Mouse (Mus musculus) C2C12 (cell line): ENCODE measurements around the gene Mrps25. TPM values are rescaled to one million over a fixed set of nuclear protein-coding genes. Genes with fewer than 3 reads are reported as not detected.

Experiments used
- H3K27me3 ChIP-seq: one replicate; pipeline ENCODE4 v1.6.1; 2011; ENCODE audit not compliant: control insufficient read depth, insufficient read depth, insufficient read length
- H3K36me3 ChIP-seq: one replicate; pipeline ENCODE4 v1.6.1; 2011; ENCODE audit not compliant: control insufficient read depth, insufficient read depth
- H3K4me3 ChIP-seq: one replicate; pipeline ENCODE4 v1.5.1; 2011; ENCODE audit warnings: mild to moderate bottlenecking, control low read depth; ENCODE audit not compliant: poor library complexity, insufficient read depth, severe bottlenecking
- H3K79me2 ChIP-seq: one replicate; pipeline ENCODE4 v1.6.1; 2011; ENCODE audit not compliant: control insufficient read depth, insufficient read depth
- H3K79me3 ChIP-seq: one replicate; pipeline ENCODE4 v1.6.1; 2011; ENCODE audit warnings: low read depth, control low read depth
- H3ac ChIP-seq: one replicate; pipeline ENCODE3; 2011; ENCODE audit warnings: low read depth; ENCODE audit not compliant: control insufficient read depth, insufficient read length
- CEBPB ChIP-seq: IDR thresholded peaks from one replicate; pipeline ENCODE4 v1.6.1; 2011; ENCODE audit warnings: low read depth, mild to moderate bottlenecking, control low read depth, moderate library complexity
- CTCF ChIP-seq: IDR thresholded peaks from one replicate; pipeline ENCODE4 v1.5.1; 2011; ENCODE audit not compliant: control insufficient read depth, insufficient read depth, insufficient read length
- FOSL1 ChIP-seq: IDR thresholded peaks from one replicate; pipeline ENCODE4 v1.8.0; 2011; ENCODE audit warnings: mild to moderate bottlenecking, low read length; ENCODE audit not compliant: poor library complexity, insufficient read depth, severe bottlenecking
- MAX ChIP-seq: IDR thresholded peaks from one replicate; pipeline ENCODE4 v1.6.1; 2011; ENCODE audit warnings: mild to moderate bottlenecking, control low read depth
- MYOD1 ChIP-seq: IDR thresholded peaks from one replicate; pipeline ENCODE4 v1.6.1; 2011; ENCODE audit warnings: low read depth; ENCODE audit not compliant: control insufficient read depth, insufficient read length
- MYOG ChIP-seq: IDR thresholded peaks from one replicate; pipeline ENCODE4 v1.6.1; 2011; ENCODE audit not compliant: control insufficient read depth, insufficient read length; ENCODE audit errors: extremely low read depth
- USF1 ChIP-seq: IDR thresholded peaks from one replicate; pipeline ENCODE4 v1.6.1; 2011; ENCODE audit warnings: low read depth, mild to moderate bottlenecking, control low read depth, moderate library complexity
- polyA plus RNA-seq: library from polyadenylated mRNA; unstranded; fragments of >200 nt; fragmentation: generic; extraction: Trizol; gene quantifications from one replicate; pipeline ENCODE4 v1.2.1, GENCODE M21; 2012; ENCODE audit warnings: missing spikeins

Gene Mrps25
- polyA plus RNA-seq, 1 experiment: 79.4 TPM

DNA sequence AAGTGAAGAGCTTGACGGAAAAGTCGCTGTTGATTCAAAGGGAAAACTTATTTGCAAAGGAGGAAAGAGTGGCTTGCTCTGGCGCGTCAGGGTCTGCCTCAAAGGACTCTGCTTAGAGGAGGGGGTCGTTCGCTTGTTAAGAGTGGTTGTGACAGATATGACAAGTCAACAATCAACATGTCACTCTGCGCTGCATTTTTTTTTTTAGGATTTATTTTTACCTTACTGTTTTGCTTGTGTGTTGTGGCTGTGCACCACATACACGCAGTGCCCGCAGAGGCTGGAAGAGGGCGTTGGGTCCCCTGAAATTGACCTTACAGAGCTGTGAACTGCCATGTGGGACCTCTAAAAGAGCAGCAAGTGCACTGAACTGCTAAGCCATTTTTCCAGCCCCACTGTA, 345 bp upstream of the Mrps25 start:
- H3K4me3 ChIP-seq: peak overlapping the region; percentile 85
- peaks cover 31% of the 10 kb centered on the region for H3K79me3 ChIP-seq
- no peaks in the 10 kb centered on the region for H3K27me3 ChIP-seq
- H3K79me2 ChIP-seq: peaks cover 42% of the 10 kb centered on the region
- no peak overlapping the region for H3ac ChIP-seq
- peaks cover 38% of the 10 kb centered on the region for H3K36me3 ChIP-seq
- TF ChIP-seq CTCF (no peak), CEBPB (no peak), MAX (no peak), MYOD1 (no peak), FOSL1 (no peak), USF1 (no peak), MYOG (no peak)

DNA sequence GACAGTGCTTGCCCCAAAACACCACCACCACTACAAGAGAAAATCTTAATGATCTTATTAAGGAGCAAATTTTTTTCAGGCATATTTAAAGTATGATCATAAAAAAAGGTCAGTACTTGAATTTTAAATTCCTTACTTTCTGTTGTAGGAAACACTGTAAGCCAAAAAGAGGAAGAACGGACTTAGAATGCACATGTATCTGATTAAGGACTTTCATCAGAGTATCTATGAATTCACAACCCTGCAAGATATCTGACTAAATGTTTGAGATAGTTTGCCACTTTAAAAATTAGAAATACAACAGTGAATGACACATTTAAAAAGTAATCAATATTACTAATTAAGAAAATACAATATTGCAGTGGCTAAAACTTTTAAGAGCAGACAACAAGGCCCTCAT, 7.4 kb downstream of the Mrps25 start:
- TF ChIP-seq FOSL1: no peak
- TF ChIP-seq CEBPB: no peak
- TF ChIP-seq MYOG: no peak
- TF ChIP-seq MYOD1: no peak
- TF ChIP-seq CTCF: no peak
- no peak for TF ChIP-seq MAX
- TF ChIP-seq USF1: no peak
- H3K79me3 ChIP-seq: peaks cover 13% of the 10 kb centered on the region
- H3K27me3 ChIP-seq: no peaks in the 10 kb centered on the region
- H3ac ChIP-seq: no peak overlapping the region
- H3K4me3 ChIP-seq: no peak overlapping the region
- H3K36me3 ChIP-seq: peaks cover 73% of the 10 kb centered on the region
- H3K79me2 ChIP-seq: peaks cover 19% of the 10 kb centered on the region

DNA sequence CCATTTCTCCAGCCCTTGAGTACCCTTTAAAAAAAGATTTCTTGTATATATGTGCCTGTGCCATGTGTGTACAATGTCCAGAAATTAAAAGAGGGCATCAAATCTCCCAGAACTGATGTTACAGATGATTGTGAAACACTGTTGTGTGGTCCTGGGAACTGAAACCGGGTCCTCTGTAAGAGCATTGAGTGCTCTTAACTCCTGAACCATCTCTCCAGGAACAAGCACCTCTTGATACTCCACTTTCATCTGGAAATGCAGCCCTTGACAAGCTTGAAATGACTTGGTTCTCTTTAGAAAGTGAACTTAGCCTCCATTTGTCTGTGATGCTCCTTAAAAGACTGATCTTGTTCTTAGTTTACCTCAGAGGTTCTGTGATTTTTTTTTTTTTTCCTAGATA, 21.1 kb downstream of the Mrps25 start:
- no peaks in the 10 kb centered on the region for H3K27me3 ChIP-seq
- no peaks in the 10 kb centered on the region for H3K79me2 ChIP-seq
- no peak overlapping the region for H3ac ChIP-seq
- H3K4me3 ChIP-seq: no peak overlapping the region
- peaks cover 96% of the 10 kb centered on the region for H3K36me3 ChIP-seq
- H3K79me3 ChIP-seq: no peaks in the 10 kb centered on the region
- TF ChIP-seq MYOG (no peak), MYOD1 (no peak), USF1 (no peak), CEBPB (no peak), CTCF (no peak), FOSL1 (no peak), MAX (no peak)

- no peaks in the 10 kb centered on the region for H3K79me3 ChIP-seq
- H3ac ChIP-seq: no peak overlapping the region
- no peaks in the 10 kb centered on the region for H3K27me3 ChIP-seq
- no peak overlapping the region for H3K4me3 ChIP-seq
- no peak for TF ChIP-seq USF1
- TF ChIP-seq MYOD1: no peak
- no peak for TF ChIP-seq CTCF
- no peak for TF ChIP-seq MAX
- TF ChIP-seq MYOG: no peak
- no peak for TF ChIP-seq FOSL1
- TF ChIP-seq CEBPB: no peak
- H3K36me3 ChIP-seq: peaks cover 90% of the 10 kb centered on the region
- no peaks in the 10 kb centered on the region for H3K79me2 ChIP-seq
These were observed 25.0 kb downstream of the Mrps25 start for GRCm38 (mm10) chr6:92158801-92159200.

- TF ChIP-seq MYOG: no peak
- TF ChIP-seq MAX: no peak
- TF ChIP-seq FOSL1: no peak
- no peak for TF ChIP-seq MYOD1
- TF ChIP-seq CEBPB: no peak
- no peak for TF ChIP-seq USF1
- TF ChIP-seq CTCF: no peak
- Histone ChIP-seq H3K79me2 (no peaks in the 10 kb centered on the region), H3K79me3 (no peaks in the 10 kb centered on the region), H3K36me3 (peaks cover 60% of the 10 kb centered on the region), H3ac (no peak overlapping the region), H3K27me3 (no peaks in the 10 kb centered on the region), H3K4me3 (no peak overlapping the region)
These were observed 30.1 kb downstream of the Mrps25 start for GRCm38 (mm10) chr6:92153774-92154173.

GRCm38 (mm10) chr6:92145881-92146280, 38.0 kb downstream of the Mrps25 start:
- Histone ChIP-seq H3K36me3 (peaks cover 48% of the 10 kb centered on the region), H3K4me3 (no peak overlapping the region), H3K79me2 (no peaks in the 10 kb centered on the region), H3ac (no peak overlapping the region), H3K79me3 (peaks cover 2% of the 10 kb centered on the region), H3K27me3 (no peaks in the 10 kb centered on the region)
- TF ChIP-seq FOSL1: no peak
- TF ChIP-seq MYOD1: no peak
- peak; percentile 58 for TF ChIP-seq CEBPB
- no peak for TF ChIP-seq USF1
- no peak for TF ChIP-seq MAX
